Mouse (Mus musculus): ENCODE results near the gene Nav2. TPM values are rescaled to one million over a fixed set of nuclear protein-coding genes. Genes with fewer than 3 reads are reported as not detected.

Nav2 gene
- total RNA-seq, 2 experiments from 2014 or later: 71.1 to 81.0 TPM

- no peak for DNase-seq (ENCODE audit: low spot score in 2 of 2)
Observed at GRCm38 (mm10) chr7:49581951-49582350, 673.4 kb downstream of the Nav2 start.

GRCm38 (mm10) chr7:49582551-49582950 is 674.0 kb downstream of the Nav2 start:
- no peak for DNase-seq (ENCODE audit: low spot score in 2 of 2)

GRCm38 (mm10) chr7:49583176-49583575 is 674.7 kb downstream of the Nav2 start:
- no peak for DNase-seq (ENCODE audit: low spot score in 2 of 2)

- no peak for DNase-seq (ENCODE audit: low spot score in 2 of 2)
Observed at GRCm38 (mm10) chr7:49586530-49587120, 678.1 kb downstream of the Nav2 start.

GRCm38 (mm10) chr7:49589635-49590034 is 681.1 kb downstream of the Nav2 start:
- no peak for DNase-seq (ENCODE audit: low spot score in 2 of 2)

- DNase-seq (ENCODE audit: low spot score in 2 of 2): no peak
Observed at GRCm38 (mm10) chr7:49597776-49598175, 689.3 kb downstream of the Nav2 start.

GRCm38 (mm10) chr7:49598225-49598624 is 689.7 kb downstream of the Nav2 start:
- no peak for DNase-seq (ENCODE audit: low spot score in 2 of 2)

- no peak for DNase-seq (ENCODE audit: low spot score in 2 of 2)
Observed at GRCm38 (mm10) chr7:49599950-49600349, 691.4 kb downstream of the Nav2 start.

GRCm38 (mm10) chr7:49601191-49601975 is 692.9 kb downstream of the Nav2 start:
- peak; percentile 86 to 90 for DNase-seq (ENCODE audit: low spot score in 2 of 2)

GRCm38 (mm10) chr7:49604244-49604643 is 695.7 kb downstream of the Nav2 start:
- no peak for DNase-seq (ENCODE audit: low spot score in 2 of 2)

- DNase-seq (ENCODE audit: low spot score in 2 of 2): no peak
Observed at GRCm38 (mm10) chr7:49604965-49605795, 696.7 kb downstream of the Nav2 start.

- peak; percentile 62 to 77 for DNase-seq (ENCODE audit: low spot score in 2 of 2)
Observed at GRCm38 (mm10) chr7:49616258-49616735, 707.8 kb downstream of the Nav2 start.

GRCm38 (mm10) chr7:49617087-49617486 is 708.6 kb downstream of the Nav2 start:
- no peak for DNase-seq (ENCODE audit: low spot score in 2 of 2)

GRCm38 (mm10) chr7:49620160-49620559 is 711.6 kb downstream of the Nav2 start:
- DNase-seq (ENCODE audit: low spot score in 2 of 2): no peak

- no peak for DNase-seq (ENCODE audit: low spot score in 2 of 2)
Observed at GRCm38 (mm10) chr7:49631885-49632284, 723.4 kb downstream of the Nav2 start.

GRCm38 (mm10) chr7:49632391-49632790 is 723.9 kb downstream of the Nav2 start:
- DNase-seq (ENCODE audit: low spot score in 2 of 2): no peak

- no peak for DNase-seq (ENCODE audit: low spot score in 2 of 2)
Observed at GRCm38 (mm10) chr7:49633375-49633956, 725.0 kb downstream of the Nav2 start.

GRCm38 (mm10) chr7:49634291-49635073 is 726.0 kb downstream of the Nav2 start:
- DNase-seq (ENCODE audit: low spot score in 2 of 2): no peak

GRCm38 (mm10) chr7:49635074-49635621 is 726.6 kb downstream of the Nav2 start:
- DNase-seq (ENCODE audit: low spot score in 2 of 2): no peak

- no peak for DNase-seq (ENCODE audit: low spot score in 2 of 2)
Observed at GRCm38 (mm10) chr7:49635971-49636370, 727.5 kb downstream of the Nav2 start.

All from left cerebral cortex, adult 18-20 months (tissue).